Mouse (Mus musculus): ENCODE data around the gene Wsb2.

DNA sequence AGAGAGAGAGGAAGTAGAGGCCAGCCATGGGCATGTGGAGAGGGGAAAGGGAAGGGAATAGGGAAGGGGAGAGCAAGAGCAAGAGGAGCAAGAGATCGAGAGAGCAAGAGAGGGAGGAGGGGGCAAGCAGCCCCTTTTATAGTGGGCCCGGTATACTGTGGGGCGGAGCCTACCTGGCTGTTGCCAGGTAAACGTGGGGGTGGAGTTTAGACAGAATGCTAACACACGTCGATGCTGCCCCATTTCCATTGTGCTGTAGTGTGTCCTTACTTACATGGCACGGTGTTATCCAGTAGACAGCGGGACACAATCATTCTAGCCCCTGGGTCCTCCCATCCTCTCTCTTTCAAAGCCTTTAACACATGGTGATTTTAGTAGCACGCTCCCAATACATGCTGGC is 42.2 kb downstream of the Wsb2 start:
- TF ChIP-seq POLR2A (IDR thresholded peaks at IDR 0.05; ENCODE audit: low read depth, low read length), result no peak
- TF ChIP-seq CTCF (conservative IDR thresholded peaks at IDR 0.05; ENCODE audit: insufficient read depth, insufficient read length, low read depth, low read length), result no peak
